Mouse (Mus musculus) ES-E14 (cell line): ENCODE measurements around the gene Grcc10.

Experiments used
- HCFC1 ChIP-seq: IDR thresholded peaks from 2 replicates; pipeline ENCODE4 v1.6.1; 2012; ENCODE audit warnings: low read length, inconsistent platforms, borderline replicate concordance; ENCODE audit not compliant: insufficient read depth
- MAFK ChIP-seq: IDR thresholded peaks from 2 replicates; pipeline ENCODE4 v1.6.1; 2014; ENCODE audit warnings: mild to moderate bottlenecking, low read depth, low read length, inconsistent platforms; ENCODE audit not compliant: insufficient read depth

GRCm38 (mm10) chr6:124767920-124768703 is 26.9 kb upstream of the Grcc10 start:
- TF ChIP-seq MAFK (no peak), HCFC1 (no peak)
